Mouse (Mus musculus) adrenal gland, adult (tissue): ENCODE data around the gene Pak6.

Experiments used
- DNase-seq, 2 experiments: peaks; one replicate each; pipeline ENCODE4 v3.0.0; 2022 to 2023; ENCODE audit warnings: low spot score in 1 of 2; ENCODE audit not compliant: inconsistent age in 2 of 2

The Pak6 gene

DNA sequence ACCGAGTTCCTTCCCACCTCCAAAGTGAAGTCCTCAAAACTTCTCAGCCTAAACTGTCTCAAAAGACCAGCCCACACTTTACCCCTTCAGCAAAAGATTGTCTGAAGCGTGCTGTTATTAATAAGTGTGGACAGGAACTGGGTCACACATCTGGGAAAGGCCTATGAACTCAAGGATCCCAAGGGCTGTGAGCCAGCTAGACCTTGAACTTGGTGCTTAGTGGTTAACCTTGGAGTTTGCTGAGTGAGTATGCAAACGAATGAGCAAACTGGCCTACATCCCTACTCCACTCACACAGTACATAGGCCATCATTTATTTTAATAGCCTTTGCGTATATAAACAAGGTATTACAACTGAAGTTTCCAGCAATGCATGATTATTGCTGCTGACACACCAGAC lies 62.4 kb downstream of the Pak6 start:
- peak; percentile 72 to 88 for DNase-seq

DNA sequence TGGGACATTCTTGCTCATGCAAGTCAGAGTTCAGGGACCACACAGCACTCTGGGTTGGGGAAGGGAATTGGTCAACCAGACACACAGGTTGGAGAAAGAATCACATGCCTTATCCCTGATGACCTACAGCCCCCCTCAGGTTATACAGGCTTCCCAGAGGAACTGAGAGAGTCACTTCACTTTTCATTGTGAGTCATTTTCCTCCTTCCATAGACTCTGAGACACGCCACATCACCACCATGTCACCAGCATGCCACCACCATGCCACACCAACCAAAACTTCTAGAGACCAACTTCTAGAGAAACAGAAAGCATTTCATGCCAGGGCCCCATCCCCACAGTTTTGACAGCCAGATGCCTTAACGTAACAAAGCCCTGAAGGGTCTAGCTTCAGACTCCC lies 63.8 kb downstream of the Pak6 start:
- no peak for DNase-seq

DNA sequence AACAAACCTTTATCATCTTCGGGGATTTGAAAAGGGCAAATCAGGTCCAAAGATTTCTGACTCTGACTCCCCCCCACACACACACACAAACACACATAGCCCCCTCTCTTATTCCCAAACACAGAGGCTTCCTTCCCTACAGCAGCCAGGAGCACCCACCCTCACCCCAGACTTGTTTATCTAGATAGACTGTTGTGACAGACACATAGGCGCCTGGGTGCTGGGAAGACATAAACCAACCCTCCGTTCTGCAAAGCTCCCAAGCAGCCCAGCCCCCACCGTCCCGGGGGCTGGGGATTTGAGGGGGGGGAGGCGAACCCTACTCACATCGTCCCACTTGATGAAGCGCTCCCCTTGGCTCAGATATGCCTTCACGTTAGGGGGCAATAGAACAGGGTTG lies 64.8 kb downstream of the Pak6 start:
- DNase-seq = no peak

DNA sequence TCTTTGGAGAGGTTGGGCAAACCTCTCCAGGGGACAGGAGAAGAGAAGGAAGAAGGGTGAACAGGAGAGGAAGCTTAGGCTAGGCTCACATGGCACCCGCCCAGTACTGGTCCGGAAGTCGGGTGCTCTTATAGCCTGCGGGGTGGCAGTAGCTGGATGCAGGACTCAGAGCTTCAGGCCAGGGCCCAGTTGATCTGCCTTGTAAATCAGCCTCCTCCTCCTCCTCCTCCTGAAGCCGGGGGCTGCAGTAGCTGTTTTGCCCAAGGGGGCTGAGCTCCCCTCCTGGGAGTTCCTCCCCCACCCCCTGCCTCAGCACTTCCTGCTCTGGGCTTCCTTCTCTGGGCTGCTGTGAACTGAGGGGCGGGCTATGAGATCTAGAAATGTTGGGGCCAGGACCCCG lies 65.2 kb downstream of the Pak6 start, which contains the start of gene Plcb2:
Gene Plcb2, minus strand, starts transcription at position 102 of the 400 bp plus-strand sequence.
- DNase-seq = peak in 1 of 2 experiments; percentile 33

DNA sequence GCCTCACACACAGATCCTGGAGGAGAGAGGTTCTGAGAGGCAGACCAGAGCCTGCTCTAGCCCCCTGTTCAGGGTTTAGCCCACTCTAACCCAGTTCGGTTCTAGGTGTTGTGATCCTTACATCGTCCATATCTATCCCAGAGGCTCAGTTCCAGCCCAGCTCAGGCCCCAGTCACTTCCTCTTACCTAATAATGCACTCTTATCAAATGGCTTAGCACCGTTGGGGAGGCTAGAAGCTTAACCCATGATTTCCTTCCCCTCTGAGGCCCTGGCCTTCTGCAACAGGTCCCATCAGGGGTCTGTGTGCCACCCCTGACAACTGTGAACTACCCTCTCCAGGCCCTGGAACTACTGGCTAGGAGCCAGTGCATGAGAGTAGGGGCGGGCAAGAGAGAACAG lies 66.1 kb downstream of the Pak6 start:
- no peak for DNase-seq

DNA sequence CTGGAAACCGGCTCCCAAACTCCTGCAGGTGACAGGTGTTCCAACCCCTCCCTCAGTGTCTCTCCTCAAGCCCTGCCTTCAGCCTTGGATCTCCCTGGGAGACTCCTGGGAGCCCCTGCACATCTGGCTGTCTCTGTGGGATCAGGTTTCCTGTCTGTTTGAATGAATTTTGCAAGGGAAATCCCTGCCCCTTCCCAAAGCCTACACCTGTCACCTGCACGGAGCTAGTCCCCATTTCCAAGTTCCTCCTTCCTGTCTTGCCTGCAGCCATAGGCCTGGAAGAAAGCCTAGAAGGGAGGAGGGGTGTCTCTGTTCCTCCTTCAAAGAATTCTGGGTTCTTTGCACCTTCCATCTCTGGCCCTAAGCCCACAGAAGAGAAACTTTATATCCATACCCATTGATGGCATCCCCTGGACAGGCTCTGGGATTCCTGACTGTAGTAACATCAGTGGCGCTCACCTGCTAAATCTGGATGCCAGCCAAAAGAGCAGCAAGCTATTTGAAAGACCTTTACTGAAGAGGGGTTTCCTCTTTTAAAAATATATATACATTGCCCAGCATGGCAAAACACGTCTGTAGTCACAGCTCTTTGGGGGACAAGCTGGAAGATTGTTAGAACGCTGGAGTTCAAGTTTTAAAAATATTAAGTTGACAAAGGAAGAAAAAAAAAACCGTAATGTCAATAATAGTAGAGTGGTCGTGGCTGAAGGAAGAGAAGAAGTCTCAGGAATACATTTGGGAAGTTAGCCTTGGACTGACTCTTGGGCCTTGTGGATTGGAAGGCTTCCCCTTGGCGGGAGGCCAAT lies 66.9 kb downstream of the Pak6 start:
- no peak for DNase-seq

DNA sequence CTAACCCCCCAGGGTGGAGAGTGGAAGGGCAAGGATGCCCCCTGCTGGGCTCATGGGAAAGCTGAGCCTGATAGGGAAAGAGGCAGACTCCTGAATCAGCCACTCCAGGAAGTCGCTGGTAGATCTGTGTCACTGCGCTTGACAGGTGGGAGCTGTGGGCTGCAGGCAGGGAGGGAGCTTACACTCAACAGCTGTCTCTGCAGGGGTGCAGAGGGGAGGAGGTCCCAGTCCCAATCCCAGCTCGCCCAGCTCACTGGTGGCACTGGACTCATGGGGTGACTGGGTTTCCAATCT lies 67.5 kb downstream of the Pak6 start:
- peak; percentile 86 to 95 for DNase-seq

DNA sequence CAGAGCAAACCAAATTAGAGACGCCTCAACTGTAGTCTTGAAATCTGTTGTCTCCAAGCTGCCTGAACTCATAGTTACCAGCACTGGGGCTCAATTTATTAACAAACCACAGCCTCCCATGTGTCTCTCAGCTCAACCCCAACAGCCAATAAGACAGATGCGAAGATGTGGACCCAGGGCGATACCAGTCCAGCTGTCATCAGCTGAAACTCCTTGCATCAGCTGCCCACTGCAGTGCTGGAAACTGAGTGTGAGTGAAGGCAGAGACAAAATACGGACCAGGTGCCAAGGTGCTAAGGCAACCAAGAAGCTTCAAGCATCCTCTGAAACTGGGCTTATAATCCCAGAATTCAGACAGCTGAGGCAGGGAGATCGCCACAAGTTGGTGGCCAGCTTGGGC lies 68.9 kb downstream of the Pak6 start:
- DNase-seq = no peak

DNA sequence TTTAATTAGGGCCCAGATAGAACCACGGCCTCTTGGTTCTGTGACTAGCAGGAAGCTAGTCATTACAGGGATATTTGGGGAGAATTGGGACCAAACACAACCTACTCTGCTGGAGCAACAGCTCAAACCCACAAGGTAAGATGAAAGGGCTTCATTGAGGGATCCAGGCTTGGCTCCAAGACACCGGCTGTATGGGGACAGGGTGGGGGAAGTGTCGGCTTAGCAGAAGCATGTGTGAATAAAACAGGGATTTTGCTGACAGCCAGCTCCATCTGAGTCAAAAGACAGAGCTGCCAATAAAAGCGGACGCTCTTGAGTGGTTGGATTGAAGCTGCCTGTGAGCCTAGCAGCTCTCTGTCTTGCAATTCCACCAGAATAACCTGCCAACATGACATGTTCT lies 70.2 kb downstream of the Pak6 start:
- DNase-seq = no peak

DNA sequence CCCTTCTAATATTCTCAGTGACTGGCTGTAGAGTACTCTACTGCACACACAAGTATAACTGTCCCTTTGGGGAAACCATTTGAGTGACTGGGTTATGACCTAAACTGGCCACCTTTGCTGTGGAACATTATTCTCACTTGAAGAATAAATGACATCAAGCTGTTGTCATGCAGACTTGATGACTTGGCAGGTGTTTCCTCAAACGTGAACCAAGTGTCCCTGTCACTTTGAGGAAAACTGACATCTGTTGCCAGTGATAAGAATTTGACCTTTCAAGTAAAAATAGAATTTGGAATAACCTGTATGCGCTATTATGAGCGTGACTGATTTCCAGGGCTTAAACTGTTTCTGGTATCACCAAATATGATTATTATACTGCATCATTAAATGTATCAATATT lies 77.2 kb downstream of the Pak6 start:
- no peak for DNase-seq

DNA sequence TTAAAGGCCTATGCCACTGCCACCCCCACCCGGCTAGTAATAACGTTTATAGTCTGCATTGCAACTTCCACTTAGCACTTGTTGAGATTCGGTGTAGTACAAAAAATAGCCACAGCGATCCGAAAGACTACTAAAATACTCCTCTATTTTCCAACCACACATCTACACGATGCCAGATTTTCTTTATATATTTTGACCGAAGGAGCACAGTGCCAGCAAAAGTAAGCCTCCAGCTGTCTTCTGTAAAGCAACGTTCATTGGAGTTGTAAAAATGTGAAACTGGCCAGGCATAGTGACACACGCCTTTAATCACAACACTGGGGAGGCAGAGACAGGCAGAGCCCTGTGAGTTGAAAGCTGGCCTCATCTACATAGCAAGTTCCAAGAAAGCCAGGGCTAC lies 78.1 kb downstream of the Pak6 start:
- DNase-seq = peak in 1 of 2 experiments; percentile 1

DNA sequence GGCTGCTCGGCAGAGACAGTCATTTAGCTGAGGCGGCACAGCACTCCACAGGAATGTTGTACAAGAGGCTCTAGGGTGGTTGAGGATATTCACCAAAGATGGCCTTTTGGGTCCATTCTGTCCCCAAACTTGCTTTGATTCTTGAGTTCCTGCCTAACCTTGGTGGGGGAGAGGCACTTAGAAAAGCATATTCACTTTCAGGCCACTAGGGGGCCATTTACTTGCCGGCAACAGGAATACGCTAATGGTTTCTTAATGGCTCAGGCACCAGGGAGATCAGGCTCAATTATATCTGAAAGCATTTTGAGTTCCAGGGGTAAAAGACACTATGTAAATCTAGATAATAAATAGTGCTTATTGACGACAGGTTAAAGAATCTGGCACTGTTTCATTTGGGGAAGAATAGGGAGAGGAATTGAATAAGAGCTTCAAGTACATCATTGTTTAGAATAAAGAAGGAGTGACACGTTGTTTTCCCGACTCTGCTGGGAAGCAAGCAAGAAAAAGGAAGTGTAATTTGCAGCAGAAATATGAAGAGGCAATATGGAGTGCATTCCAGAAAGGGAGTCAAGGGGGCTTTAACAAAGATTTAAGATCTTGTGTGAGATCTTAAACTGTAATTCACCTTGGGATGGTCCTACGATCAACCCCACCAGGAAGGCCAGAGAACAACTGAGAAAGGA lies 80.3 kb downstream of the Pak6 start:
- peak; percentile 40 to 86 for DNase-seq

DNA sequence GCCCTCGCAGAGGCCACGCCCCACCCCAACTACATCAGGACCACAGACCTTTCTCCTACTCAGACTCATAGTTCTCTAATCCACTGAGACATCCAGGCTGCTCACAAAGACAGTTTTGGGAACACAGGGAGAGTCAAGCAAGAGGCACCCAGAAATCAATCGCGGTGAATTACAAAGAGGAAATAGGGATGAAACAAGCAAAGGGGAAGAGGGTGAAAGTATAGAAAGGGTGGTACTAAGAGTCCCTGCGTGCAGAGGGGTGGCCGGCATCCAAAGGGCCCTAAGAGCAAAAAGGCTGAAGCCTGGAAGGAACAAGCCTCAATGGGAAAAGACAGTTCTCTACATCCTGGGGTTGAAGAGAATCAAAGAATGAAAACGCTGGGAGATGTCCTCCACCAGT lies 81.5 kb downstream of the Pak6 start:
- DNase-seq = peak; percentile 9 to 37

DNA sequence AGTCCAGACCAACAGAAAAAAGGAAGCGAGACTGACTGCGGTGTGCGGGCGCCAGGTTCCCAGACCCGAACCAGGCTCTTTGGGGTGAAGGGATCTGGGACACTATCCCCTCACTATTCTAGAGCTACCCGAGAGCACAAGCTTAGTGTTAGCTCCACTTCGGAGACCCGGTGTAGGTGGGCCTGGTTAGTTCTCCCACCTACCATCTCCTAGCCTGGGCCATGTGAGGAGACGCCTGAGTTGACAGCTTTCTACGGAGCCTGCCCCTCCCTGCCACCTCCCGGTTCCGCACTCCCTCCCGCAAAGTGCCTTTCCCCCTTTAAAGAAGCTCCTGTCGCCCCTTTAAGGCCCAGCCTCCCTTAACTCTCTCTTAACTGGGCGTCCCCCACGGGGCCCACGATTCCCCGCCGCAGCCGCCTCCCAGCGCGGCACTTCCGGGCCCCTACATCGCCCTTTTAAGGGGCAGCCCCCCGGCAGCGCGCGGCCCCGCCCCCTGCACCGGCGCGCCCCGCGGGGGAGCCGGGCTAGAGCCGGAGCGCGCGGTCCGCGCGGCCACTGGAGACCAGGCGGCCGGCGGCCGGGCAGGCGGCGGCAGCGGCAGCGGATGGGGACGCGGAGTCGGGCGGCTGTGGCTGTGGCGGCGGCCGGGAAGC lies 82.3 kb downstream of the Pak6 start, which contains the start of gene Inafm2:
Gene Inafm2, plus strand, starts transcription at position 527 of the 653 bp plus-strand sequence.
- peak; percentile 96 to 97 for DNase-seq

DNA sequence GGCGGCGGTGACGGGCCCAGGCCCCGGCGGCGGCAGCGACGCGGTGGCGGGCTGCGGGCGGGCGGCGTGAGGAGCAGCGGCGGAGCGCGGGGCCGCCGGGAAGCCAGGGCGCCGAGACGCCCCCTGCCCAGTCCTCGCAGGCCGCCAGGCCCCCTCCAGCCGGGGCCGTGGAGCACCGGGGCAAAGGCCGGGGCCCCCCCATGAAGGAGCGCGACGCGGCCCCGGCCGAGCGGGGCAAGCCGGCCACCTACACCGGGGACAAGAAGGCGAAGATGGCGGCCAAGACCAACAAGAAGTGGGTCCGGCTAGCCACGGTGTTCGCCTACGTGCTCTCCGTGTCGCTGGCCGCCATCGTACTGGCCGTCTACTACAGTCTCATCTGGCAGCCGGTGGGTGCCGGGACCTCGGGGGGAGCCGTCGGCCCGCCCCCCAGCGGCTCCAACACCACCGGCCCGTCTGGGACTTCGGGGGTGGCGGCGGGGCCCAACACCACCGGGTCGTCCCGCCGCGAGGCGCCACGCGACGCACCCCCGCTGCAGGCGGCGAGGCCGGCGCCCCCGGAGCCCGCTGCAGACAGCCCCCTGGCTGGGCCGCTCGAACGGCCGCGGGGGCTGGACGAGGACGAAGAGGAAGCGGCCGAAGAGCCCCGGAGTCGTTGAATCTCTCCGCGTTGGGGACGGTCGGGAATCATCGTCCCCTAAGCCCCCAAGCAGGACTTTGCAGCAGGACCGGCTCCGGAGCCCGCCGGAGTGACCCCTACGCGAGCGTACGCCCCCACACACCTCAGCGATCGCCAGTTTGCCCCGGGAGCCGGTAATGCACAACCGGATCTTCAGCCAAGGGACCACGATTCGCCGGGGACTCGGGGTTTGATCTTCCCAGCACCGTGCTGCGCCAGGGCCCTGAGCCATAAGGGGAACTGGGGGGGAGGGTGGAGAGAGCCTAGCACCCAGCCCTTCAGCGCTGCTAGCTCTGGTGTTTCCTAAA lies 83.1 kb downstream of the Pak6 start:
- DNase-seq = peak; percentile 56 to 85

DNA sequence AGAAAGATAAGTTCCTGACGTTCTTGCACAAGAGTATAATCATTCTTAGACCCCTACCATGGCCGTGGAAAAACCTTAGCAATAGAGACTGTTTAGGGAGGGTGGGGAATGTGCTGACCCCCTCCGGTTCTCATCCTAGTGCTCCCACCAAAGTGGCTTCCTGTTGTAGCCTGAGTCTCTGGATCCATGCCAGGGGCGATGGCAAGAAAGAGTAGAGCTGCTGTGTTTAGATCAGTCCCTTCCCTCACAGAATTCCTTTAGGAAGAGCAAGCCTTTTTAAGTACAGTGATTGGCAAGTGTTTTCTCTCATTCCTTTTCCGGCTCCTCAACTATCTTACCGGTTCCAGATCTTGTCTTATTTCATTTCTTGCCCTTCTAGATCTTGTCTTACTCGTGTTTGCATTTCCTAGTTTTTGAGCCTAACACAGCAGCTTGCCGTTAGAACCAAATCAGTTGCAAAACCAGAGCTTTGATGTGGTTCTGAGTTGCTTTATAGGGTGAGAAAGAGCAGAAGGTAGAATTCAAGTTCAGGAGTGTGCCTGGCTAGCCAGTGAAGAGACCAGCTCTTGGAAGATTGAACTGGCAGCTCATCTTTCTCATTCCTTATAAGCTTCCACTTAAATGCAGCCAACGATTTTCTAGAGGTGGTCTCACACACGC lies 84.3 kb downstream of the Pak6 start:
- DNase-seq = peak; percentile 34 to 71
